Mouse (Mus musculus) heart, adult 8-10 months (tissue): ENCODE results near the gene Aco1. TPM values are rescaled to one million over a fixed set of nuclear protein-coding genes. Genes with fewer than 3 reads are reported as not detected.
A peak's percentile ranks its signal among the peaks of the same experiment; 100 is the strongest.

ENCODE experiments used
- DNase-seq: peaks from one replicate; pipeline ENCODE4 v3.0.0; 2022; ENCODE audit warnings: low spot score
- total RNA-seq, 4 experiments: library from RNA; stranded (reverse); gene quantifications; 2 replicates each; pipeline ENCODE4 v1.2.4; 2022

The Aco1 gene
- total RNA-seq, 4 experiments from 2014 or later: 24.3 to 30.2 (median 26.3) TPM

- peak; percentile 21 for DNase-seq
These were observed 14.8 kb downstream of the Aco1 start for GRCm38 (mm10) chr4:40157500-40158223.

- no peak for DNase-seq
These were observed 15.3 kb downstream of the Aco1 start for GRCm38 (mm10) chr4:40158224-40158540.

- DNase-seq: no peak
These were observed 17.9 kb downstream of the Aco1 start for GRCm38 (mm10) chr4:40160591-40161434.

GRCm38 (mm10) chr4:40163646-40164045 is 20.8 kb downstream of the Aco1 start:
- DNase-seq: no peak

- DNase-seq: no peak
These were observed 28.6 kb downstream of the Aco1 start for GRCm38 (mm10) chr4:40171477-40171876.

GRCm38 (mm10) chr4:40172336-40172735 is 29.5 kb downstream of the Aco1 start:
- no peak for DNase-seq

- DNase-seq: peak; percentile 15
These were observed 31.4 kb downstream of the Aco1 start for GRCm38 (mm10) chr4:40174321-40174720.

GRCm38 (mm10) chr4:40178584-40178983 is 35.7 kb downstream of the Aco1 start:
- DNase-seq: no peak

GRCm38 (mm10) chr4:40180046-40180445 is 37.2 kb downstream of the Aco1 start:
- no peak for DNase-seq

GRCm38 (mm10) chr4:40181681-40182080 is 38.8 kb downstream of the Aco1 start:
- no peak for DNase-seq

GRCm38 (mm10) chr4:40182651-40183320 is 39.9 kb downstream of the Aco1 start:
- DNase-seq: peak; percentile 33

- no peak for DNase-seq
These were observed 40.9 kb downstream of the Aco1 start for GRCm38 (mm10) chr4:40183781-40184180.

- DNase-seq: no peak
These were observed 41.6 kb downstream of the Aco1 start for GRCm38 (mm10) chr4:40184470-40184869.

- DNase-seq: no peak
These were observed 45.1 kb downstream of the Aco1 start for GRCm38 (mm10) chr4:40187956-40188355.

GRCm38 (mm10) chr4:40192246-40192645 is 49.4 kb downstream of the Aco1 start:
- no peak for DNase-seq

- DNase-seq: no peak
These were observed 50.6 kb downstream of the Aco1 start for GRCm38 (mm10) chr4:40193461-40193860.

- DNase-seq: no peak
These were observed 52.5 kb downstream of the Aco1 start for GRCm38 (mm10) chr4:40195336-40195735.

GRCm38 (mm10) chr4:40202205-40202604 is 59.3 kb downstream of the Aco1 start:
- no peak for DNase-seq

GRCm38 (mm10) chr4:40204374-40204773 is 61.5 kb downstream of the Aco1 start:
- DNase-seq: no peak

GRCm38 (mm10) chr4:40205231-40205903 is 62.5 kb downstream of the Aco1 start:
- no peak for DNase-seq

- DNase-seq: no peak
These were observed 64.8 kb downstream of the Aco1 start for GRCm38 (mm10) chr4:40207701-40208100.

- DNase-seq: no peak
These were observed 69.3 kb downstream of the Aco1 start for GRCm38 (mm10) chr4:40212177-40212576.
